Mouse (Mus musculus) mouse trophoblast stem cell (cell line): ENCODE results near the gene Olfr684.

Experiments used
- in situ Hi-C, 2 experiments: fragments of 300-500 bp; cut with MseI, MboI; formaldehyde crosslinking; loops; 2 replicates in 1 of 2; 3 replicates in 1 of 2; pipeline ENCODE4 v1.15.1; 2025

Olfr684 gene

DNA sequence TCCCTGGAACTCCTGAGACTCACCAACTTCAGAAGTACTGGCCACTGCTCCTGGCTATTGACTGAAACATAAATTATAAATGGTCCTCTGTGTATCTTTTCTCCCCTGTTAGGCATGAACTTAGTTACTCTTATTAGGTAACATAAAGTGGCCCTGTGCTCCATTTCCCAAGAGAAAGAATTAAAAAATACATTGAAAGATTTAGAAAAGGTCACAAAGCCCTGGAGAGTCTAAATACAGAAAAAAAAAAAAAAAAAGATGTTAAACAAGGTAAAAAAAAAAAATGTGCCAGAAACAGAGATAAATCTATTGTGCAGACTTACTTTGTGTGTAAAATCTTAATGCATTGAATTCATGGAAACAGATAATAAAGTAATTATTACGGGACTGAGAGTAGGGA is at the start of gene Olfr684:
Gene Olfr684, minus strand, starts transcription at position 101 of the 400 bp plus-strand sequence.
- in situ Hi-C loops, result no loop called here

DNA sequence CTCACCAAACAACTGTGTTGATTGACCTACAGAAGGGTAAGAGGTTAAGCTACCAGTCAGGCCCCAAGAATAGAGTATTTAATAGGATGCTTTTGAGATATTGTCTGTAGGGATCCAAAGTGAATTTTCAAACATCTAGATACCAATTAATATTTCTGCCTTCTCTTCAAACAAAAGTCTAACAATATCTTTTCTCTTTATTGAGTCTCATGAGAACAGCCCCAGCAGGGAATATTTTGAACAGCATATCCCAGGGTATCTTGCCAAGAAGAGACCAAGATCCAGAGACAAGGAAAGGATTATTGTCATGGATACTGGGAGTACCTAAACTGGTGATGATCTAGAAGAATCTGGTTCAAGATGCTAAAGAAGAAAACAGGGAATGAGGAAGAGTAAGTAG is 43.9 kb upstream of the Olfr684 start, which contains the start of gene Olfr686:
Gene Olfr686, minus strand, starts transcription at position 101 of the 400 bp plus-strand sequence.
- in situ Hi-C loops, result no loop called here

DNA sequence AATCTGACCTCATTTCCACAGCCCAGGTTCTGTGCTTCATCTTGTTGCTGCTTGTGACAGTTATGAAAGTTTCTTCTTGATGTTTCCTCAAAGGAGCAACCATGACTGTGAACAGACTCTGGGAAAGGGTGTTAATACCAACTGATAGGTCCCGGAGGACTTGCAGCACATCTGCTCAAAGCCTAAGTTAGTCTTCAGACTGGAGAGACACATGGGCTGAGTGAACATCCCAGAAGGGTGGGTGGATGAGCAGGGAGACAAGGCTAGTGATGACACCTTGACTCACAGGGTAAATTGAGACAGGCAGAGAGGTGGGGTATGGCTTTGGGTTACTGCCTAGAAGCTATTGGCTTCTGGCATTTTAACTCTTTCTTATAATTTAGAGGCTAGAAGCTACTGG is 22.5 kb upstream of the Olfr684 start, which contains the start of gene Olfr685:
Gene Olfr685, minus strand, starts transcription at position 101 of the 400 bp plus-strand sequence.
- in situ Hi-C loops, result no loop called here

DNA sequence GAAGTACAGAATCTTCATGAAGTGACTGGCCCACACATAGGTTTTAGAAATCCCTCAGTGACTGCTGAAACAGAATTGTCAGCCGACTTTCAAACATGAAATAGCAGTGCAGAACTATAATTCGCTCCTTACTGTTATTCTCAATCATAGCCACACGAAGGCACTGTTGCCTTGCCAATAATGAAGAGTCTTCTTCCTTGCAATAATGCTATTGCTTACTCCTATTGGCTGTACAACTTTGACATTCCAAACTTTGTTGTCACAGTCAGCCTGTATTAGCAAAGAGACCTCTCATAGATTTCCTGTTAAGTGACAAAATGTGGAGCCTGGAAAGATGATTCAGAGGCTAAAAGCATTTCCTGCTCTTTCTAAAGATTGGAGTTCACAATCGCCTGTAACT is 7.3 kb upstream of the Olfr684 start:
- in situ Hi-C loops, result loop anchor here (10.0 kb wide), 1 partner anchor 354 kb away; no protein-coding TSS in a partner anchor

DNA sequence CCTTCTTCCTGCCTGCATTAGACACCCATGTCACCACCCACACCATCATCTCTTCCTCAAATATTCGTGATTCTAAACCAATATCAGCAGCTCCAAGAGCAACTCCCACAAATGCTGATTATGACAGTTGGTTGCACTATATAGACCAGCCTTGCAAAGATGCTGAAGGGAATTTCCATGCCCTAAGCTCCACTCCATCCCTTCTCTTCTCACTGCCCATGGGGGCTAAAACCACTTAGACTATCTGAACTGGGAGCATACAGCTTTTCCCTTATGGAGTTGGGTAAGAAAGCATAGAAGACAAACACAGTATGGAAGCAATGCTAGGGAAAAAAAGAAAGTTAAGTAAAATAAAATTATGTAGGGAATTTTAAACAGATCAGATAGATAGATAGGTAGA is 16.5 kb downstream of the Olfr684 start, which contains the start of gene Olfr683:
Gene Olfr683, minus strand, starts transcription at position 101 of the 400 bp plus-strand sequence.
- in situ Hi-C loops, result no loop called here

DNA sequence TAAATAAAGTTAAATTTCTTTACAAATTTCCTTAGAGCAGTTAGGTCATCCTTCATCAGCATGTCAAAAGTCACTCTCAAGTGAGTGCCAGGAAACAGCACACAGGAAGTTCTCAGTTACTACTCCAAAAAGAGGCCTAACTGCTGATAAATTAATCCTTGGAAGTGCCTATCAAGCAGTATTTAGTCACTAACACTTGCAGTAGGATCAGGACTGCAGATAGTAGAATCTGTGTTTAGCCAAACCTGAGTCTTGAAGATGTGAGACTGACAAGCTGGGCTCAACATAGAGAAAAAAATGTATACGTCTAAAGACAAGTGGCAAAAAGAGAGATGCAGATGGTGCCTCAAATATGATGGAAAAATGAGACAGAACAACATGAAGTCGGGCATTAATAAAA is 22.2 kb downstream of the Olfr684 start:
- in situ Hi-C loops, result no loop called here

DNA sequence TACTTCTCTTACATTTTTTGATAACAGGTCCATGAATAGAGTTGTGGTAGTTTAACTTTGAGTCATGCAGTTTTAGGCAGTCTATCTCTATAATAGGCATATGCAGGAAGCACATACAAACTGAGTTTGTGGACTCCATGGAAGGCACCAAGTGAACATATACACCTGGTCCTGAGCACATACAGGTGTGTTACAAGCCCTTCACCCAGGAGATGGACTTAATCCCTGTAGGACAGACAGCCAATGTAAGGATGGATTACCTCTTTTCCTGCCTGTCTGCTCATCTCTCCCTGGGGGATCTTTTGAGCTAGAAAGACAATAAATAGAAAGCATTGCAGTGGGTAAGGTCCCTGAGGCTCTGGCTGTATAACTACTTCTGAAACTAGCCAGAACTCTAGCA is 46.9 kb downstream of the Olfr684 start, which contains the start of gene Olfr681:
Gene Olfr681, plus strand, starts transcription at position 301 of the 400 bp plus-strand sequence.
- in situ Hi-C loops, result no loop called here
